Mouse (Mus musculus): ENCODE measurements at regions not wholly inside any gene's neighbourhood (a gene's known extent, or its start where the extent isn't known, plus 50 kb on each side); places are given as distances from the start of the nearest gene placed in this dataset.
"Not testable (repeated sequence)": the region's sequence is repeated elsewhere in the genome, so short reads cannot be mapped to it uniquely, and the experiment has no call there.

DNA sequence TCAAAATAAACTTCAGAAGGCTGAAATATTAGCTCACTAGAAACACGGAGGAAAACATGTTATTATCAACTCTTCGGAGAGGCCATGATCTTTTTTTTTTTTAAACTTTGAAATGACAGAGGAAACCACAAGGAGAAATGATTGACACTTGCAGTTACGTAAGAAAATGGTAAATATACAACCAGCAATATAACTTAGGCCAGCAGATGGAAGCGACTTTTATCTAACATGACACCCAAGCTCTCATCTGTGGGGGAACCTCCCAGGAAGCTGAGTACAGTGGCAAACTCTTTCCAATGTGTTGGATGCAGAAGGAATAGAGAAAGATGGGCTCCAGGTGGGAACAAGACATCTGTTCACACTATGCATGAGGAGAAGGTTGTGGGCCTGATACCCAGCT is 104.2 kb downstream of the Gm5426 start:
- in situ Hi-C loops (cut with MboI): no loop called here

GRCm38 (mm10) chr10:96253671-96254070 is 117.3 kb downstream of the Gm5426 start:
- in situ Hi-C loops (cut with MboI): no loop called here

- in situ Hi-C loops (cut with MboI): no loop called here
Measured at GRCm38 (mm10) chr10:96254250-96254862, 118.0 kb downstream of the Gm5426 start.

DNA sequence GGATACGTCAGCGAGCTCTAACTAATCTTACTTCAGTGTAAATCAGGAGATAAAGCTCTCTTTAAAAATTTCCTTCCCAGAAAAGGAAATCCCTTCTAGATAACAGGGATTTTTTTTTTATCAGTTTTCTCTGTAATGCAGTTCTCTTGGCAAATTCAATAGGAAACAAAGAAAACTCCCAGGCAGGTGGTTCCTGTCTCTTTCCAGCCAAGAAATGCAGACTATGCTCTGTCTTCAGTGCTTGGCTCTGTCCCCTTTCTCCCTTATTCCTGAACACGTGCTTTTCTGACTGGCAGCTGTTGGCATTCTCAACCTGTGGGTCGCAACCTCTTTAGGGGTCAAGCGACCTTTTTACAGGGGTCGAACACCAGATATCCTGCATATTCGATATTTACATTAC is 121.5 kb downstream of the Gm5426 start:
- in situ Hi-C loops (cut with MboI): no loop called here

DNA sequence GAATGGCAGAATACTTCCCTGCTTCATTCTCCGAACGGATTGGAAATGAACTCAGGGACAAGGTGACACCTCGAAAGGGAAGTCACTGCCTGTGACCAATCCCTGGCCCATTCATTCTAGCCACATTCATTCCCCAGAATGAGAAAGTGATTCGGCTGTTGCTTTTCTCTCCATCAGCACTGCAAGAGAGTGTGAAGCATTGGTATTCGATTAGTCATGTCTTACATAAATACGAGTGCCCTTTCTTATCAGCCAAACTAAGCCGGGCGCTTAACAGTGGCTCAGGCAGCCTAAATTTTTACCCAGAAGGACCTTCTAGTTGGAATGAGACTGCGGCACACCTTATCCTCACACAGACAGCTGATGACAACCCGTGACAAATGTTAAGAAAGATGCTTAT is 122.8 kb downstream of the Gm5426 start:
- in situ Hi-C loops (cut with MboI): no loop called here

DNA sequence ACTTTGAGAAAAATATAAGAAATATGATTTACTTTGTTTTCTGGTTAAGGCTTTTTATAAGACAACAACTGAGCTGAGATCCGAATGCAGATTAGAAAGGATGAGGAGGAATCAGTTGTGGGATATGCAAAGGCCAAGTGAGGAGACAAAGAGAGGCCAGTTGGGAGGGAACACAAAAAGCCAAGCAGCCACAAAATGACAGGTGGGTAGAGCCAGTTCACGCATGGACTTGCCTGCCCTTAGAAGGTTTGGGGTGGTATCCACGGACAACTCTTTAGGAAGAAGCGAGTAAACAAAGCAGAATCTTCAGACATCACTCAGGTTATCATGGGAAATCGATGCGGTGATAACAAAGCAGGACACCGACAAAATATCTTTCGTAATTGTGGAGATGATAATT is 123.2 kb downstream of the Gm5426 start:
- in situ Hi-C loops (cut with MboI): no loop called here

- in situ Hi-C loops (cut with MboI): no loop called here
Measured at GRCm38 (mm10) chr10:96263544-96263943, 127.1 kb downstream of the Gm5426 start.

DNA sequence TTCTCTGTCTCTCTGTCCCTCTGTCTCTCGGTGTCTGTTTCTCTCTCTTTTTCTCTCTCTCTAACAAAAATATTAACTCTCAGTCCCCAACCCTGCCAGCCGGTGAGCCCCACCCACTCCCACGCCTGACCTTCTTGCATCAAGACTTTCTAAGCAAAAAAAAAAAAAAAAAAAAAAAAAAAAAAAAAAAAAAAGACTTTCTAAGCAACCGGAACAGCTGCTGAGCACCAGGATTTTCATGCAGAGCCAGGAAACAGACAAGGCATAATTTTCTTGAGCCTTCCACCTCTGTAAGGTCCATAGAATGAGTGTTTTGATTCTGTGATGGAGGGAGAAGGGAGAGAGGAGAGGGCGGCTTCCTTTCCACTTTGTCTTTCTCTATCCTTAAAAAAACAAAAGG is 128.0 kb downstream of the Gm5426 start:
- in situ Hi-C loops (cut with MboI): no loop called here

DNA sequence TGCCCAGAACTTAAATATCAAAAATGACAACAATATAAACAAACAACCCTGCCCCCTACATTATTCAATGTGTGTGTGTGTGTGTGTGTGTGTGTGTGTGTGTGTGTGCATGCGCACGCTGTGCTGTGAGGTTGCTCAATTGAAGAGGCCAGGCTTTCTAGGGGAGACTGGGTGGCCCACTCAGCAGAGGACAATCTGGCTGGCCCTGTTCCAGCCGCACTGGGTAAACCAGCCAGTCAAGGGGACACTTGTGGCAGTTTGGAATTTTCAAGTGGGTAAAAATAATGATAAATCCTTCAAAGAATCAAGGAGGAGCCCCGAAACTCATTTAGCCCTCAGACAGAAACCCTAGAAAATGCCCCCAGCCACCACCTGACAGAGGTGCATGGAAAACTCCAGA is 128.5 kb downstream of the Gm5426 start:
- in situ Hi-C loops (cut with MboI): no loop called here

- in situ Hi-C loops (cut with MboI): no loop called here
Measured at GRCm38 (mm10) chr10:96266100-96266735, 129.8 kb downstream of the Gm5426 start.

DNA sequence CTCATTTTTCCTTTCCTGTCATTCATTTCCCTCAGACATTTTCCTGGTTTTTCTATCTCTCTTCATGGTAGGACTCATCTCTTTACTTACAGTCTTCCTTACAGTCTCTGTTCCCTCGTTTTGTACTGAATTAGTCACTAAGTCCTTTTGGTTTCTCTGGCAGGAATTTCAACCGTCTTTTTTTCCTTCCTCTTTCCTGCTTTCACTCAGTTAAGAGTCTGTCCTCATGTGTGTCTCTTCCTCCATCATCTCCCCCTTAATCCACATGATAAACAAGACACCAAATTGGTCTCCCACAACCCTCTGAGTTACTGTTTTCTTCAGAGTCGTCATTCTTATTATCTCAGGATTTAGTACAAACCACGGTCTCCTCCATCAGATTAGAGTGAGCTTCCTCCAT is 131.2 kb downstream of the Gm5426 start:
- in situ Hi-C loops (cut with MboI): no loop called here

DNA sequence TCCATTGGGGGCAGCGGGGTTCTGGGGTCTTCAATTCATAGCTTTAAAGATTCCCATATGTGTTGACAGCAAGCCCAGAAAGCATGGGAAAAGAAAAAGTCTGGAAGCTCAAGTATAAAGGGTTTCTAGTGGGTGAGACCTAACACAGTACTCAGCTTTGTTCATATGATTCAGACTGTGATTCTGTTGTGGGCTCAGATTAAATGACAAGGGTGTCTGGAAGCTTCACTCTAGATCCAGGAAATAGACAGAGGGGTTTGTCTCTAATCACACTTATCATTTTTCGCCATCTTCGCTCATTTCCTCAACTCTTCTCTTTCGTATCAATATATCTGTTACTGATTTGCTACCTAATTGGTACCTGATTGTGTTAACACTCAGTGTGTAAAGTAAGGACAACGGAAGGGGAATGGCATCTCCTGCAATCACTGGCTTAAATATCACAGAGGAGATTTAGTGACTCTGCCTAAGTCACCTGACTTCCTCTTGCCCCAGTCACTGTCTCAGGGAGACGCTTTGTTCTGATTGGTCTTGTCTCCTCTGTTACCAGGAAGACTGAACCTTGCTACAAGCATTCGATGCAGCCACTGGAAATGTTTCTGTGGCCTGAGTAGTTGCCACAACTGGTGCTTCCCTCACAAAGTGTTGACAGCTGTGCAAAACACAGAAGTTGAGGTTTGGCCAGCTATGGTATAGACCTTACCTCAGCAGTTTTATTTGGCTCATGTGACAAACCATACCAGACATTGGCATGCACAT is 137.4 kb downstream of the Gm5426 start:
- in situ Hi-C loops (cut with MboI): no loop called here

GRCm38 (mm10) chr10:96280149-96280548 is 143.7 kb downstream of the Gm5426 start:
- in situ Hi-C loops (cut with MboI): no loop called here

DNA sequence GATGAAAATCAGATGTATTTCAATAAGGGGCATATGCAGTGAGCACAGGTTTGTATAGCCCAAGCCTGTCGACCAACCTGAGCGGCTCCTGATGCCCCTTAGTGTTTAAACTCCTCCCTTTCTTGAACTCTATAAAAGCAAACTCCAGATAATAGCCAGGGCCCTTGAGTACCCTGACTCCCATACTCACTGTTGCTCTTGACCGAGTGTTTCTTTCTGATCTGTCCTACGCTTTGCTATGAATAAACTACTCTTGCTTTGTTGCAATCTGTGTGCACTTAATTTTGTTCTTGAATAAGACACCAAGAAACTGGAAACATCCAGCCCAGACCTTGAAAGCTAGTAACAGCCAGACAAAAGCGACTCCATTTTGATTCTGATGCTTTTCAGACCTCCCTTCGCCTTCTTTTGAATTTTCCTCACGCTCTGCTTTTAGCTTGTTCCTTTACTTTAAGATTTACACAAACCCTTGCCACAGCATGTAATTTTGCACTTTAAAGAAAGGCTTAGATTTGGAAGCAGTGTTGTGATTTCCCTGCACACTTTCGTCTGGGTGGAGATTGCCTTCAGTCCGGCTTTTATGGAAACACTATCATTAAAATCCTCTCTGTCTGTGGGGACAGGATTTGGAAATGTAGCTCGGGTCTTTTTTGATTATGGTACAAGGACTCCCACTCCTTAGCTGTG is 149.1 kb downstream of the Gm5426 start:
- in situ Hi-C loops (cut with MboI): no loop called here

GRCm38 (mm10) chr10:96286094-96286485 is 149.7 kb downstream of the Gm5426 start:
- in situ Hi-C loops (cut with MboI): no loop called here

DNA sequence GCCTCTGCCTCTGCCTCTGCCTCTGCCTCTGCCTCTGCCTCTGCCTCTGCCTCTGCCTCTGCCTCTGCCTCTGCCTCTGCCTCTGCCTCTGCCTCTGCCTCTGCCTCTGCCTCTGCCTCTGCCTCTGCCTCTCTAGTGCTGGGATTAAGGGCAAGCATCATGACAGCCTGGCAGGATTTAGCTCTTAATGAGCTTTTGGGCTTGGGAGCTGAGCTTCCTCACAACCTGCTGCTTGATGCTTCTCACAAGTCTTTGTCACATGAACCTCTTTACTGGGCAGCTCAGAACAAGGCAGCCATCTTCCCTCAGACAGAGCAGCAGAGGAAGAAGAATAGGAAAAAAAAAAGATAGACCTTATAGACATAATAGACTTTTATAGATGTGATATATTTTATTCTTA is 152.6 kb downstream of the Gm5426 start:
- in situ Hi-C loops (cut with MboI): not testable (repeated sequence)

GRCm38 (mm10) chr10:96293622-96294021 is 157.2 kb downstream of the Gm5426 start:
- in situ Hi-C loops (cut with MboI): no loop called here

DNA sequence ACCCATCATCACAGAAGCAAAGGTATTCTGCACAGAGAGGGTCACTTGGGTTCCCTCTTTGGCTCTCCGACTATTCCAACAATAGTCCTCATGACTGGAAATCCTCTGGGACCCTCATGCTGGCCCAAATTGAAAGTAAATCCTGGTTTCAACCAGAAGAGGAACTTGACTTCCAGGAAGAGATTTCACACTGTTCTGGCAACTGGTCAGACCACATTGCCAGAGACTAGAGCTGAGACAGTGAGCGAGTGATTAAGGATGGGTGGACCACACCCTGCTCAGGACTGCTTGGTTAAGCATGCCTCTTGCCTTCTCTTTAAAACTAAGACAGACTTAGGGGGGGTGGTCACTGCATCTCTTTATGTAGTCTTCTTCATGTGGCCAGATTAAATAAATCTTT is 158.3 kb downstream of the Gm5426 start:
- in situ Hi-C loops (cut with MboI): no loop called here

DNA sequence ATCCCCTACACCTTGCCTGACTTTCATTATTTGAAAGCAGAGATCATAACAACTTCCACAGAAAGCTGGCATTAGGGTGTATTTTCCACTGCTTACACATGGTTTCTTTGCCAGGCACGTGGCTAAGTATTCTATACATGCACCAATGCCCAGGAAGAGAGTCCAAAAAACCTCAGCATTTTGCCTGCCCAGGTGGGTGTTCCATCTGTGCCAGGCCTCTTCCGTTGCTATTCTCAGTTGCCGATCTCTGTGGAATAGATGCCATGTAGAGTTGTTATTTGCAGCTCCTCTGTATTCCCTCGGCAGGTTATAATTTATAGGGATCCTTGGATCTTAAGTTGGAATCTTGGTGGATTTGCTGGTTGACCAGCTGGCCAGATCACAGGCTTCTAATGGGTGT is 161.3 kb downstream of the Gm5426 start:
- in situ Hi-C loops (cut with MboI): no loop called here

GRCm38 (mm10) chr10:96298566-96298965 is 162.2 kb downstream of the Gm5426 start:
- in situ Hi-C loops (cut with MboI): no loop called here

DNA sequence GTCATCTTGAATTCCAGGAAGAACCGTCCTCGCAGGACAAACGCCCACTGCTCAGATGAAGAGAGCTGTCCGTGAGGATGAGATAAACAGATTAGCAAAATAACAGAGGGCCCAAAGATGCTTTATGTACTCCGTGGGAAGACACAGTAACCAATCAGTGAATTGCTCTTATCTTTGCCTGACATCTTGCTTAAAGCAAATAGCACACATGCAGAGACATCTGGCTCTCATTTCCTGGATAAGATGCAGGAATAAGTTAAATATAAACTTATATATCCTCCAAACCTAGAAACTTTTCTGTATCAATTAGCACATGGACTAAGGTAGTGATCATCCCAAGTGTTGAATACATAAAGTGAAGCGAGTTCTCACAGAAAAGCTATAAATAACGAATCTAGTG is 169.3 kb downstream of the Gm5426 start:
- in situ Hi-C loops (cut with MboI): no loop called here

DNA sequence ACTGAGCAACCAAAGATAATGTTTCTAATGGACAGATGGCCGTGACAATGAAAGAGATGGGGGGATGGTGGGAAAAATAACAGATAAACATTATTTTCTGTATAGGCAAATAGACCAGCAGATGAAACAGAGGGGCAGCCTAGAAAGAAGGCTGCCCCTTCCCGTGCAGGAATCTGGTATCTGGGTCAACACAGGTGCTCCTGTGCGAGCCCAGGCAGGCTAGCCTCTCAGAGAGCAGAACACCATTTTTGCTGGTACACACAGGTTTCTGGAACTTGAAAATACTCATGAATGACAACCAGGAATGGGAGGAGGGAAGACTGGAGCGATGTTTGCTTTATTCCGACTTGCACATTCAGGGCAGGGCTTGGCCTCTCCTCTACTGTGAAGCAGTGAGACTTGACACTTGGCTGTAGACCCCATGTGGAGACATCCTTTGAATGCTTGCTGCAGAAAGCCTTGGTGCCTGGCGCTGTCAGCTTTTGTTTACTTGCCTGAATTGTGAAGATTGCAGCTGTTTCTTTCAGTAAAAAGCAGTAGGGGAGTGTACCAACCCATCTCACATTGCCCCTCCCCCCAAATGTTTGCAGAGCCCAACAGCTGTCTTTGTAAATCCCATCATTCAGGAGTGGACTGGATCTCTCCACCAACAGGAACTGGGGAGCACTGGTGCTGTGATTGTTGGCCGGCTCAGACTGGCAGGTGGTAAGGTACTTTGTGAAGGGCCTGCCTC is 172.5 kb downstream of the Gm5426 start:
- in situ Hi-C loops (cut with MboI): no loop called here

Data from mature B cell (primary cell).